Mouse (Mus musculus): ENCODE data around the gene Sh3yl1.
A peak's percentile ranks its signal among the peaks of the same experiment; 100 is the strongest.

Gene Sh3yl1

DNA sequence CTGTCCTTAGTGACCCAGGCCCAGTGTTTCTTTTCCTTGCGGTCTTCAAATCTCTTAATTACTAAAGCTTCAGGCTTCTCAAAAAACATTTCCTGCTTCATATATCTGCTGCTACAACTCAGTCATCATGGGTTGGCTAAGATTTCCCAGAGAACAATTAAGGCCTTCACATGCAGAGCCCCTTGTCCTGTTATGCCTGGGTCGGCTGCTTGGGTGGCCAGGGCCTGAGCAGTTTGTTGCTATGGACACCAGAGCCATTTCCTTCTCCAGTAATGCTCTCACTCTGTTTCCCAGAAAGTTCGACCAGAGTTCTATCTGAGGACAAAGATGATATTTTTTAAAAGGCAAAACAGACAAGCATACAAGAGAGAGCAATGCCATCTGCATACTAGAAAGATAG, 32.7 kb downstream of the Sh3yl1 start:
- no peak for DNase-seq (ENCODE audit: low spot score)

- DNase-seq (ENCODE audit: low spot score) = no peak
Observed at GRCm38 (mm10) chr12:30970700-30971099, 59.2 kb downstream of the Sh3yl1 start.

DNA sequence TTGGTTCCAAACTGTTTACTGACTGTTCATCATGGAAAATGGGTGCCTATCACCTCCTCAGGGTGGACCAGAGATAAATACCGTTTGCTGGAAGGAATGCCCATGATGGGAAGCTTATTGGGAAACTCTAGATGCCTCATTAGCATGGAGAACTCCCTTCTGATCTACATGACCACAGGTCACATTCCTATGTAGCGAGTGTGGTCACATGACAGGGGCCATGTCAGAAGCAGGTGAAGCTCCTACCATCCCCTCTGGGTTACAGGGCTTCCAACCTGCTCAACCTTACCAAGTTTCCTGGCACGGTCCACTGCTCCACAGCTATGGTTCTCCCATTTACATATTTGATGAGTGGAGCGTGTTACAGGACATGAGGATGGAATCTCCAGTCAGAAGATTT, 92.3 kb downstream of the Sh3yl1 start:
- no peak for DNase-seq (ENCODE audit: low spot score)

GRCm38 (mm10) chr12:31005010-31005409, 93.5 kb downstream of the Sh3yl1 start:
- DNase-seq (ENCODE audit: low spot score) = peak; percentile 85

DNA sequence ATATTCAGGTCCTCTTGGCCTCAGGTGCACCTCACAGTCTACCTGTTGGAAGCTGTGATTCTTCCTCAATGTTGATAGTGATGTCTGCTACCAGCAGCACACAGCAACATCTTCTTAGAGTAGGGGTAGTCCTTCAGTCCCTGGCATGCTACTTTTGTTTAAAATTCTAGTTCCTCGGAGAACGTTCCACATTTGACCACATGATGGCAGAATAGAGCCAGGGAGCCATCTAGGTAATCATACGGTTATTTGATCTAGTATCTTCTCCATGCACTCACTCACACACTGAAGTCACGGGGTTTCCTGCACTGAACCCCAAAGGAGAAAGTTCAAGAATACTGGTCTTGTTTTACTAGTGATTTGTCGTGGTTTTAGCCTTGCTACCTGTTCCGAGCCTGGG, 96.7 kb downstream of the Sh3yl1 start:
- DNase-seq (ENCODE audit: low spot score) = peak; percentile 61
